Mouse (Mus musculus) gastrocnemius, postnatal 14 days (tissue): ENCODE results near the gene Mybph. TPM values are rescaled to one million over a fixed set of nuclear protein-coding genes. Genes with fewer than 3 reads are reported as not detected.
A peak's percentile ranks its signal among the peaks of the same experiment; 100 is the strongest.

ENCODE experiments used
- DNase-seq: peaks from one replicate; pipeline ENCODE4 v3.0.0; 2021; ENCODE audit warnings: mixed read lengths
- intact Hi-C: fragments of 180-260 bp; cut with DNase I; formaldehyde crosslinking; loops from one replicate; pipeline ENCODE4 v1.15.1; 2025; ENCODE audit warnings: low total_unique reads
- total RNA-seq, 2 experiments: library from RNA; stranded (reverse); gene quantifications; 2 replicates each; pipeline ENCODE4 v1.2.3; 2021

The Mybph gene
- total RNA-seq, 2 experiments from 2014 or later = 716 to 830 TPM

DNA sequence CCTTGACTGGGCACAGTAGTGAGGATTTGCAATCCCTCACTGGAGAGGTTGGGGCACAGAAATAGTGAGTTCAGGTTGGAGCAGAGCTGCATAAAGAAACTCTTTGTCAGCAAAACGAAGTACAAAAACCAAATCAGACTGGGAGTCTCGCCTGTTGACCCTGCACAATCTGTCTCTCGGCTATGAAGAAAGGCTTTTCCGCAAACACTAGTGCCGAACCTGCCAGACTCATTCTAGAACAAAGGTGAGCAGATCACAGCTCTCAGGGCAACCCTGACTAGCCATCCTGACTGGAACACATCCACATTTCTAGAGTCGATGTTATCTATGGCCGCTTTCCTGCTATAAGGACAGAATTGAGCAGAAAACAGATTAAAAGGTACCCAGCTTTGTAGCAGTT is 20.2 kb upstream of the Mybph start:
- intact Hi-C loops = no loop called here
- no peak for DNase-seq

DNA sequence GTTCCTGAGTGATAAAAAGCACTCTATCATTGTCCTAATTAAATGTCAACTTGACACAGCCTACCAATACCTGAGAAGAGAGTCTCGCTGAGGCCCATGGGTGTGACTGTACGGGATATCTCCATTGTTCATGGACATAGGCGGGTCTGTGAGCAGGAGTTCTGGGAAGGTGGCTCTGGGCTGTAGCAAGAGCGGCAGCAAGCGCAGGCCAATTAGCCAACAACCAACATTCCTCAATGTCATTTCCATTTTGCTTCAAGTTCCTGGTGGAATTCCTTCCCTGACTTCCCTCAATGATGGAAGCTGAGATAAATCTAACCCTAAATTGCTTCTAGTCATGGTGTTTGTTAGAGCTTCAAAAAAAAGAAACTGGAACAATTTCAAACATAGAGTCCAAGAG is 15.3 kb upstream of the Mybph start:
- no peak for DNase-seq
- intact Hi-C loops = no loop called here

DNA sequence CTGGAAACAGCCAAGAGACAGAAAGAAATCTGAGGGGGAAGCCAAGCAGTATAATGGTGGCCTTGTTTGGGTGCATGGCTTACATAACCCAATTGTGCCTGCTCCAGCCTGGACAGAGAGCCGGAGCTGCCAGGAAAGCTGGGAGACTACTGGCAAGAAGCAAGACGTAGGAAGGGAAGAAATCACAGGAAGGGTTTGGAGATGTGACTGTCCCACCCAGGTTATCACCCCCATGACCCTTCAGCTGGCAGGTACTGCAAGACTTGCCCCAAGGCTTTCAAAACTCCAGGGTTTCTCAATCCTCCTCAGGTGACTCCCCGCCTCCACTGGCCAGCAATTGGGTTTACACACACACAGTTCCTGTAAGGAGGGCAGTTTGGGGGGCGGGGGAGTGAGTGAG is 11.2 kb upstream of the Mybph start, which contains the start of gene Chil1:
Chil1 (plus strand) TSS at position 152 of the 400 bp plus-strand sequence.
- intact Hi-C loops = no loop called here
- DNase-seq = no peak

DNA sequence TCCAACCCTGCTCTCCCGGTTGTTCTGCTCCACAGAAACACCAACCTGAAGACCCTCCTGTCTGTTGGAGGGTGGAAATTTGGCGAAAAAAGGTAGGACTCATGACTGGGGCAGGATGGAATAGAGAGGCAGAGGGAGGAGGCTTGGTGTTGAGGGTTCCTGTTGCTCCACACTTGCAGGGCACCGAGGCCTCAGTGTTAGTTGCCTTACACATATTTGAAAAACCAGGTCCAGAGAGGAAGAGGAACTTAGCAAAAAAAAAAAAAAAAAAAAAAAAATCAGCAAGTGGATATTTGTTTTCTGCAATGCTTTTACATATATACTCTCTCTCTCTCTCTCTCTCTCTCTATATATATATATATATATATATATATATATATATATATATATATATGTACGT is 9.2 kb upstream of the Mybph start:
- DNase-seq = no peak
- intact Hi-C loops = no loop called here

DNA sequence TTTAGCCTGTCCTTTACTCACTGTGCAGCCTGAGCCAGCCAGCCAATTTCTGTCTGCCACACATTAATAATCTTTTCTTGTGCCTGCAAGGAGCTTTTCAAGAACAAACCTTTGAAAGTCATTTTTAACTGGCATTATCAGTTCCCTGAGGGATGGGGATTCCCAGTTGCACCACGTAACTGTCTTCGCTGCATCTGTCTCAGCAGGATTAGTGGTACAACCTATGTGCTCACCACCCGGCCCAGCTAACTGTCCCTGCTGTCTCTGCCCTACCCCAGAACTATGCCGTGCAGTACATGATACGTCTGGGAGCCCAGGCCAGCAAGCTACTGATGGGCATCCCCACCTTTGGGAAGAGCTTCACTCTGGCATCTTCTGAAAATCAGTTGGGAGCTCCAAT is 5.0 kb upstream of the Mybph start:
- intact Hi-C loops = no loop called here
- DNase-seq = no peak

DNA sequence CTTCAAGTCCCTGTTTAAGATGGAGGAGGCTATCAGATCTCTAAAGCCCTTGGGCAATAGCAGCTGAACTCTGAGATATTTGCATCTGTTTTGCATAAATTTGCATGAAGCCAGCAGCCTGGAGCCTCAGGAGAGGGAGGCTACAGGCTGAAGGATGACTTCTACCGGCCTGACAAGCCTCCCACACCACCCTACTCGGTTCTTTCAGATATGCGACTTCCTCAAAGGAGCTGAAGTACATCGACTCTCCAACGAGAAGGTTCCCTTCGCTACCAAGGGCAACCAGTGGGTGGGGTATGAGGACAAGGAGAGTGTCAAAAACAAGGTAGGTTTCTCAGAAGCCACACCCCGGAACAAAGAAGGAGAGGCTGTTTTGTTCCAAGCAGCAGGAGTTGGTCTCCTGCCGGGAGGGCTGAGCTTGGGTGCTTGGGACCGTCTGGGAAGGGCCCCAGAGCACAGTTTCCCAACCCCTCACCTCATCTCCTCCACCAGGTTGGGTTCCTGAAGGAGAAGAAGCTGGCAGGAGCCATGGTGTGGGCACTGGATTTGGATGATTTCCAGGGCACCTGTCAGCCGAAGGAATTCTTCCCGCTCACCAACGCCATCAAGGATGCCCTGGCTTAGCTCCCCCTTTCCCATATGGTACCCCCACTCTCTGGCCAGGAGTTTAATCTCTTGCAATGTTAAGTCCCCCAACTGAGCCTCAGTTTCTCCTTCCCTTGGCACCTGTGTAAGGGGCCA is 4.1 kb upstream of the Mybph start:
- DNase-seq = no peak
- intact Hi-C loops = no loop called here

DNA sequence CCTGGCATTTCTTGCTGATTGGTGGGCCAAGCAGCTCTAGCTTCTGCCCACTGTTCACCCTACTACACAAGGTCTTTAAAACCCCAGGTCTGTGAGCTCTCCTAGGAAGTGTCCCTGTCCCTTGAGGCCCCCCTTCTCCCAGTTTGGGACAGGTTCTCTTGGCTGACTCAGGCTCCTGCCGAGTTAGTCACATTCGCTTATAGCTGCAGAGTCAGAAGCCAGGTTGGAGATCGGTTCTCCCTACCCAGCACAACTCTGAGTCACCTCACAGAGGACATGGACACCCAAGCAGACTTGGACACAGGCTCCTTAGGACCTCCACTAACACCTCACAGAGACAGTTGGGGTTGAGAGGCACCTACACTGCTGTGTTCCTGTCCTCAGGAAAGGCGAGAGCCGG is 2.1 kb upstream of the Mybph start:
- intact Hi-C loops = no loop called here
- peak; percentile 28 for DNase-seq

DNA sequence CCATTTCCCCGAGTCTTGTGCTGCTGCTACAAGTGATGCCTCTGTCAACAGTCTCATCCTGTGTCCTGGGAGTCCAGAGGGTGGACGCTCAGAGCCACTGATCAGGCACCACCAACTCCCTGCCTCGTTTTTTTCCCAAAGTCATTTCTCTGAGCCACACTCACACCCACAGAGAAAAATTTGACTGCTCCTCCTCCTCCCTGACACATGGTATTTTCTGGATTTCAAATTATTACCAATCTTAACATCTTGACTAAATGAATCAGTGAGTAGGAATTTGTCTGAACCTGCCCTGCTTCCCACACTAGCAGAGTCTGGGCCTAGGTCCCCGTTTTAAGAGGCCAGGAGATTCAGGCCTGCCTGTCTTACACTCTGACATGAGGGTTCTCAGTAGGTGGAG is 1.2 kb upstream of the Mybph start:
- no peak for DNase-seq
- intact Hi-C loops = no loop called here

DNA sequence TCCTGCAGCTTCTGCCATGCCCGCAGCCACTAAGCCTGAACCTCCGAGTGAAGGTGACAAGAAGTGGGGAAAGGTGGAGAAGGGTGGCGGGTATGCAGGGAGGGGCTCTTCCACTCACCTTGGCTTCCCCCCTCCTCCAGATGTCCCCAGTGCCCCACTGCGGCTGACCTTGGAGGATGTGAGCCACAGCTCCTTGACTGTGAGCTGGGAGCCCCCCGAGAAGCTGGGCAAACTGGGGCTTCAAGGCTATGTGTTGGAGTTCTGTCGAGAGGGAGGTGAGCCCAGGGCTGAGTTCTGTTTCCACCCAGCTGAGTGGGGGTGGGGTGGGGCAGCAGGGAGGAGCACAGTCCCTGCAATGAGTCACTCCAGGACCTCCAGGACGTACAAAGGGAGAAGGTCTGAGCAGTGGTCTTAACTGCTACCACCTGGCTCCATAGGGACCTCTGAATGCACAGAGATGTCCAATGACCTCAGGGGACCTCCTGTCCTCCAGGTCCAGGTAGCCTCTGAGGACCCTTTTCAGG is 488 bp downstream of the Mybph start:
- DNase-seq = peak; percentile 23

DNA sequence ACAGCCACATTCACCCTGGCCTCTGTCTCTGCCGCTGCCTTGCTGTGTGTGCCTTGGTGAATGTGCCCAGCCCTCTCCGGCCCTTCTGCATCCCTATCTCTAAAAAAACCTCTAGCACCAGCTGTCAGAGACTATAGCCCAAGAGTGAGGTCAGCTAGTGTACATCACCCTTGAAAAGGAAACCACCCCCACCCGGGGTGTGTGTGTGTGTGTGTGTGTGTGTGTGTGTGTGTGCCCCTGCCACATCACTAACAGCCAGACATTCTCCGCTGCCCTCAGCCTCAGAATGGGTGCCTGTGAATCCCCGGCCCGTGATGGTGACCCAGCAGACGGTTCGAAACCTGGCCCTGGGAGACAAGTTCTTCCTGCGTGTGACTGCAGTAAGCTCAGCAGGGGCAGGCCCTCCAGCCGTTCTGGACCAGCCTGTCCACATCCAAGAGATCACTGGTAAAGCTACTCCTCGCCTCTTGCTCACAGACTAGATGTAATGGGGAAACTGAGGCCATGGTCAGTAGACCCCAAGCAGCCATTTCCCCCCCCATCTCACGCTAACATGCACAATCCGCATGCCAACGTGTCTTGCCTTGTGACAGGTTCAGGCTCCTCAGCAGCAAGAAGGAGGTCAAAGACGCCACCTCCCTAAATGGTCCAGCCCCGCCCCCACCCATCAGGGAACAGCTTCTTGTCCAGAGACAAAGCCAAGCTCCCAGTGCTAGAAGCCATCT is 1.2 kb downstream of the Mybph start:
- intact Hi-C loops = loop anchor here (5.0 kb wide), 1 partner anchor 42 kb away; no protein-coding TSS in a partner anchor
- peak; percentile 14 for DNase-seq

More for the DNA sequence above, 488 bp downstream of the Mybph start:
- intact Hi-C loops = no loop called here

DNA sequence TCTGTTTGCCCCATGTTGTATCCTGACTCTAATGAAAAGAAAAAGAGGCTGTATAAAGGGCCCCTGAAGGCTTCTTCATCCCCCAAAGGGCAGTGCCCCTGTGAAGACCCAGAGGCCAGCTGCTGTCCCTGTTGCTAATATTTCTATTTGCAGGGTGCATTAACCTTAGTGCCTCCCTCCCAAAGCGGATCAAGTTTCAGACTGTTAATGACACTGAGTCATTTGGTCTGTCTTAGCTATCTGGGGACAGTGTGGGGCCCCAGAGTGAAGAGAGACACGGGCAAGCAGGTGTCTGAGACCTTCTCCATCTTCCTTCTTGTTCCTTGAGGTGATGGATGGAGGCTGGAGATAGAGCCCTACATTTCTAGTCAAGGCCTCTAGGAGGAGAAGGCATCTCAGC is 1.9 kb downstream of the Mybph start:
- intact Hi-C loops = loop anchor here (5.0 kb wide), 1 partner anchor 43 kb away; no protein-coding TSS in a partner anchor
- DNase-seq = peak; percentile 17

DNA sequence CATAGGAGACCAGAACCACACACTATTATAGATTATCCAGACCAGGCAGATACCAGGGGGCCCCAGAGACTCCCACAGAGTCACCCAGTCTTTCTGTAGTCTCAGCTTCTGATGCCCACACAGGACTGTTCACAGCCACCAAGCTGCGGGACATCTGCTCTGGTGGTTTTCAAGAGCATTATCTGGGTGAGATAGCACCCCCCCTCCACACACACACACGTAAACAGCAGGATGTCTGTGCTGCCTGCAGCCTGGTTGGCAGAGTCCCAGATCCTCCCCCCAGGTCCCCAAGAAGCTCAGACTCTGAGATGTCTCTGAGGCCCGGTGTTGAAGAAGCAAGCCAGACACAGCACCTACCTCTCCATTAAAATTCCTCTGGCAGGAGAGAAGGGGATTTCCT is 2.3 kb downstream of the Mybph start:
- intact Hi-C loops = loop anchor here (5.0 kb wide), 1 partner anchor 43 kb away; no protein-coding TSS in a partner anchor
- DNase-seq = peak; percentile 53

DNA sequence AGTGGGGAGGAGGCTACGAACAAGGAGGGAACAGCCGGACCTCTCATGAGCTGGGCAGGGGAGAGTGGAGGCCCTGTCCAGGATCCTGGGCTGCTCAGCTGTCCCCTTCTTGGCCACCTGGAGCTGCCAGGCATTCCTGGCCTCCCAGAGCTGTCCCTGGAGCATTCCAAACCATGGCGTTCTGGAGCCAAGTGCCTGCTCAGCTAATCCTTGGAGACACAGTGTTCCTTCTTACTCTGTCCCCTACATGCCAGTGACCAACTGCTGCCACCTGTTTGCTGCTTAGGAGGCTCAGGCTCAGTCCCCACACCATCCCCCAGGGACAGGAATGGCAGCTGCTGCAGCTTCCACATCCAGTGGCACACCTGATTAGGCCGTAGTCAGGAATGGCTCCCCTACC is 2.7 kb downstream of the Mybph start:
- intact Hi-C loops = loop anchor here (5.0 kb wide), 1 partner anchor 44 kb away; no protein-coding TSS in a partner anchor
- peak; percentile 82 for DNase-seq

DNA sequence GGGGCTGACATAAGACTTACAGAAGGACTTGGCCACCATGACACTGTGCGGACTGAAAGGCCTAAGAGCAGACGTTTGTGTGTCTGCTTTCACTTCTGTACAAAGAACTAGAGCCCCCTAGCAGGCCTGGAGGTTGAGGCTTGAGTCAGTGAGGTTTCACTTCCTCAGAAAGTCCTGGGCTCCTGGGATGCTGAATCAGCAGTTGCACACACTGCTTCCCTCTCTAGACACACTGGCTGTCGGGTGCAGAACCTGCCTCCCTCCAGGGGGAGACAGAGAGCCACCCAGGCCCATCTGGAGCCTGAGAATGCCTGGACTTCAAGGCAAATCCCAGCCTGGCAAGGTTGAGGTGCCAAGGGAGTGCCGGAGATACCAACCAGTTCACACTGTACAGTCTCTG is 3.1 kb downstream of the Mybph start:
- intact Hi-C loops = loop anchor here (5.0 kb wide), 1 partner anchor 44 kb away; no protein-coding TSS in a partner anchor
- peak; percentile 77 for DNase-seq

DNA sequence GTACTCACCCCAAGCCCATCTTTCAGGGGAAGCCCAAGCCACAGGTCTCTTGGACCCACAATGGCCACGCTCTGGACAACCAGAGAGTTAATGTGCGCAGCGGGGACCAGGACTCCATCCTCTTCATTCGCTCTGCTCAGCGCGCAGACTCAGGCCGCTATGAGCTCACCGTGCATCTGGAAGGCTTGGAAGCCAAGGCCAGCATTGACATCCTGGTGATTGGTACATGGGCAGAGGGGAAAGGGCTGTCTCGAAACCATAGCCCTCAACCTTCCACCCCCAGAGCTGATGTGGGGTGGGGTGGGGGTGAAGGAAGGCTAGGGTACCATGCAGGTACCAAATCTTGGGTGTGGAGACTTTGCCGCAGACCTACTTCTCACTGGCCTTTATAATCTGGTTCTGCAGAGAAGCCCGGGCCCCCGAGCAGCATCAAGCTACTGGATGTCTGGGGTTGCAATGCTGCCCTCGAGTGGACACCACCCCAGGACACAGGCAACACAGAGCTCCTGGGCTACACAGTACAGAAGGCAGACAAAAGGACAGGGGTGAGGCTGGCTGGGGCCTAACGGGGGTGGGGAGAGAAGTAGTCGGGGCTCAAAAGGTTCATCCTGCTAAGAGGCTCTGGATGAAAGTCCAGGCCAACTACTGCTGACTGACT is 4.2 kb downstream of the Mybph start:
- no peak for DNase-seq
- intact Hi-C loops = loop anchor here (5.0 kb wide), 1 partner anchor 45 kb away; no protein-coding TSS in a partner anchor

DNA sequence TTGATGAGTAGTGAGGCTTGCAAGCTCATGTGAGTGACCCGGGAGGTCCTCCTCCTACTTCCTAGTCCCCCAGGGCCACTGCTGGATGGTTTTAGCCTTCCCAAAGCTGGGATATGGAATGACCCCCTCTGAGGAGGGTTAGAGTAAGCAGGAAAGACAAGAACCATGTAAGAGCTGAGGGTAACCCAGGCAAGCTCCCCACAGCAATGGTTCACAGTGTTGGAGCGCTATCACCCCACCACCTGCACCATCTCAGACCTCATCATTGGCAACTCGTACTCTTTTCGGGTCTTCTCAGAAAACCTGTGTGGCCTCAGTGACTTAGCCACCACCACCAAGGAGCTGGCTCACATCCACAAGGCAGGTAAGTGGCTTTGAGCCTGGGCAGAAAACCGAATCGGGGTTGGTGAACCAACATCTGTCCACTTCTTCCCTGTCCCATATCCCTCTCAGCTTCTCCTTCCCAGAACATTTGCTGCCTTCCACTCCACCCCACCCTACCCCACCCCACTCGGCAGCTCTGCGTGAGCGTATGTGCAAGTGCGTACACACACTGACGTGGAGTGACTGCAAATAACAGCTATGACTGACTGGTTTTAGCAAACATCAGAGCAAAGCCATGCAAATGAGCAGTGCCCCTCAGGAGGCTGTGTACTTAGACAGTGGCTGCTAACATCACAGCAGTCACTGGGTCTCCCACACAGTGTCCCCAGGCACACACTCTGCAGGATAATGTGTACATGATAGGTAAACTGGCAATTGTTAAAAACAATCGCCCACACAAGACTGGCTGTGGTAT is 5.1 kb downstream of the Mybph start:
- no peak for DNase-seq
- intact Hi-C loops = loop anchor here (5.0 kb wide), 1 partner anchor 46 kb away; no protein-coding TSS in a partner anchor

DNA sequence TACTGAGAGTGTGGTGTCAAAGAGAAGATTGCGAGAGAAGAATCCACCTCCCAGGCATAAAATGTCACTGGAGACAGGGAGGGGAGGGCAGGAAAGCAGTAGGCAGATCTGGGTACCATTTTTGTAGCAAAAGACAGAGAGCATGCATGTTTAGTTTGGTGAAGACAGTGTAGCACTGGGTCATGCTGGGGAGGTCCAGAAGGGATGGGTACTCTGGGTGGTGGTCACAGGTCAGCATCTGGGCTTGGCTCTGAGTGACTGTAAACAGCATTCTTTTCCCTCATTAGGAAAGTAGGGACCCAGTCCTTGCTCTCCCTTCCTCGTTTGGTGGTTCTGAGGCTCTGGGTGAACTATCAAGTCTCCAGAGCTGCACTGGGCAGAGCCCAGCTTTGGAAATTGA is 7.2 kb downstream of the Mybph start:
- no peak for DNase-seq
- intact Hi-C loops = loop anchor here (5.0 kb wide), 2 partner anchors 37 to 122 kb away; partner anchors contain the start of gene Adora1

DNA sequence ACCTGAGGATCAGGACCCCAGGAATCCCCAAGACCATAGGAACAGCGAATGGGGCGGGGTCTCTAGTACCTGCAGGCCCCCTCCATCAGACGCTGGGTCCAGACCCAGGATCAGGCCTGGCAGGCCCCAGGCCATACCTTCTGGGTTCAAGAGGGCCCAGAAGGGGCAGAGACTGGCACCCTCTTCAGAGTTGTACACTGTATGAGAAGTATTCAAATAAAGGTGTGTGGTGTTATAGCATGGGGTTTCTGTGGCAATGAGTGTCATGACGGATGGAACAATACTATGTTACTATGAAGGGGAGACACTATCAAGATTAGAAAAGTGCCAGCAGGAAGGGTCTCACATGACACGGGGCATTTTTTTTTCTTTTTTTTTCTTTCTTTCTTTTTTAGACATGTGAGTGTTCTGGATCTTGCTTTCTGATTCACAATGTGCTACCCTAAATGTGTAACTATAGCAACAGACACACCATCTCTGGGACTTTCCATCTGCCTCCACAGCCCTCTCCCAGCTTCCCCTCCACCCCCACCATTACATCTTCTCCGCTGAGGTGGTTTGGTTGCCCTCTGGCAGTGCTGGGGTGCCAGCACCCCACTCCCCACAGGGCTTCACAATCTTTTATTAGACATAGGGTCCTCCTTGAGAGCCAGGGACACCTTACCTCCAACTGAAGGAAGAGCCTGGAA is 7.9 kb downstream of the Mybph start:
- intact Hi-C loops = loop anchor here (5.0 kb wide), 2 partner anchors 36 to 121 kb away; partner anchors contain the start of gene Adora1
- DNase-seq = no peak
